Mouse (Mus musculus): ENCODE data around the gene Olfr734. TPM values are rescaled to one million over a fixed set of nuclear protein-coding genes. Genes with fewer than 3 reads are reported as not detected.

Gene Olfr734
- polyA plus RNA-seq (2015; fragmentation: Nextera tagmentation; extraction: Ambion mirVana), result not detected in 2 replicates

- Histone ChIP-seq H3K36me3 (ENCODE audit: control insufficient read depth, insufficient read depth, low read length) (no peaks in the 10 kb centered on the region), H3K4me1 (ENCODE audit: control insufficient read depth, insufficient read depth, low read length) (no peaks in the 10 kb centered on the region), H3K9me3 (replicated peaks; ENCODE audit: control insufficient read depth, low read length, poor library complexity, severe bottlenecking) (no peaks in the 10 kb centered on the region), H3K9ac (ENCODE audit: low read depth, low read length) (no peak within 1 kb of the TSS), H3K4me3 (ENCODE audit: low read depth, low read length) (no peak within 1 kb of the TSS), H3K27ac (ENCODE audit: low read length) (no peak within 1 kb of the TSS), H3K27me3 (ENCODE audit: control insufficient read depth, insufficient read depth, low read depth, low read length) (no peaks in the 10 kb centered on the region), H3K4me2 (ENCODE audit: low read length) (no peak within 1 kb of the TSS)
- 75% methylated on average over 1 of the region's 1 CpGs for WGBS
- ATAC-seq, result no peak
These were observed at the start of gene Olfr734 for GRCm38 (mm10) chr14:50326661-50327060. Gene Olfr734 (minus strand): TSS chr14:50326761.

- WGBS, result 86% methylated on average over 2 of the region's 2 CpGs
- Histone ChIP-seq H3K27me3 (ENCODE audit: control insufficient read depth, insufficient read depth, low read depth, low read length) (no peaks in the 10 kb centered on the region), H3K27ac (ENCODE audit: low read length) (no peak overlapping the region), H3K4me2 (ENCODE audit: low read length) (no peak overlapping the region), H3K4me3 (ENCODE audit: low read depth, low read length) (no peak overlapping the region), H3K4me1 (ENCODE audit: control insufficient read depth, insufficient read depth, low read length) (no peaks in the 10 kb centered on the region), H3K9me3 (replicated peaks; ENCODE audit: control insufficient read depth, low read length, poor library complexity, severe bottlenecking) (no peaks in the 10 kb centered on the region), H3K36me3 (ENCODE audit: control insufficient read depth, insufficient read depth, low read length) (no peaks in the 10 kb centered on the region), H3K9ac (ENCODE audit: low read depth, low read length) (no peak overlapping the region)
- no peak for ATAC-seq
These were observed 37.0 kb upstream of the Olfr734 start for GRCm38 (mm10) chr14:50363561-50363960.

GRCm38 (mm10) chr14:50360480-50360879 lies 33.9 kb upstream of the Olfr734 start:
- 91% methylated on average over 3 of the region's 3 CpGs for WGBS
- H3K9me3 ChIP-seq (replicated peaks; ENCODE audit: control insufficient read depth, low read length, poor library complexity, severe bottlenecking), result no peaks in the 10 kb centered on the region
- H3K27ac ChIP-seq (ENCODE audit: low read length), result no peak overlapping the region
- no peak overlapping the region for H3K4me2 ChIP-seq (ENCODE audit: low read length)
- H3K27me3 ChIP-seq (ENCODE audit: control insufficient read depth, insufficient read depth, low read depth, low read length), result no peaks in the 10 kb centered on the region
- no peaks in the 10 kb centered on the region for H3K4me1 ChIP-seq (ENCODE audit: control insufficient read depth, insufficient read depth, low read length)
- H3K36me3 ChIP-seq (ENCODE audit: control insufficient read depth, insufficient read depth, low read length), result no peaks in the 10 kb centered on the region
- no peak for ATAC-seq
- H3K9ac ChIP-seq (ENCODE audit: low read depth, low read length), result no peak overlapping the region
- no peak overlapping the region for H3K4me3 ChIP-seq (ENCODE audit: low read depth, low read length)

GRCm38 (mm10) chr14:50357593-50357992 lies 31.0 kb upstream of the Olfr734 start, which contains the start of gene Tlr11:
Gene Tlr11 (plus strand): TSS chr14:50357914.
- Histone ChIP-seq H3K36me3 (ENCODE audit: control insufficient read depth, insufficient read depth, low read length) (no peaks in the 10 kb centered on the region), H3K27me3 (ENCODE audit: control insufficient read depth, insufficient read depth, low read depth, low read length) (no peaks in the 10 kb centered on the region), H3K4me2 (ENCODE audit: low read length) (no peak within 1 kb of the TSS), H3K4me1 (ENCODE audit: control insufficient read depth, insufficient read depth, low read length) (no peaks in the 10 kb centered on the region), H3K9ac (ENCODE audit: low read depth, low read length) (no peak within 1 kb of the TSS), H3K27ac (ENCODE audit: low read length) (no peak within 1 kb of the TSS), H3K9me3 (replicated peaks; ENCODE audit: control insufficient read depth, low read length, poor library complexity, severe bottlenecking) (no peaks in the 10 kb centered on the region), H3K4me3 (ENCODE audit: low read depth, low read length) (no peak within 1 kb of the TSS)
- WGBS, result 86% methylated on average over 2 of the region's 2 CpGs
- no peak for ATAC-seq

- Histone ChIP-seq H3K27me3 (ENCODE audit: control insufficient read depth, insufficient read depth, low read depth, low read length) (no peaks in the 10 kb centered on the region), H3K4me3 (ENCODE audit: low read depth, low read length) (no peak overlapping the region), H3K36me3 (ENCODE audit: control insufficient read depth, insufficient read depth, low read length) (no peaks in the 10 kb centered on the region), H3K4me2 (ENCODE audit: low read length) (no peak overlapping the region), H3K4me1 (ENCODE audit: control insufficient read depth, insufficient read depth, low read length) (no peaks in the 10 kb centered on the region), H3K9ac (ENCODE audit: low read depth, low read length) (no peak overlapping the region), H3K9me3 (replicated peaks; ENCODE audit: control insufficient read depth, low read length, poor library complexity, severe bottlenecking) (no peaks in the 10 kb centered on the region), H3K27ac (ENCODE audit: low read length) (no peak overlapping the region)
- ATAC-seq, result no peak
- 87% methylated on average over 2 of the region's 2 CpGs for whole genome bisulfite sequencing
These were observed 30.2 kb upstream of the Olfr734 start for GRCm38 (mm10) chr14:50356725-50357124.

- Histone ChIP-seq H3K4me1 (ENCODE audit: control insufficient read depth, insufficient read depth, low read length) (no peaks in the 10 kb centered on the region), H3K27me3 (ENCODE audit: control insufficient read depth, insufficient read depth, low read depth, low read length) (no peaks in the 10 kb centered on the region), H3K4me3 (ENCODE audit: low read depth, low read length) (no peak overlapping the region), H3K9ac (ENCODE audit: low read depth, low read length) (no peak overlapping the region), H3K27ac (ENCODE audit: low read length) (no peak overlapping the region), H3K9me3 (replicated peaks; ENCODE audit: control insufficient read depth, low read length, poor library complexity, severe bottlenecking) (no peaks in the 10 kb centered on the region), H3K4me2 (ENCODE audit: low read length) (no peak overlapping the region), H3K36me3 (ENCODE audit: control insufficient read depth, insufficient read depth, low read length) (no peaks in the 10 kb centered on the region)
- no peak for ATAC-seq
- WGBS, result 48% methylated on average over 3 of the region's 3 CpGs
These were observed 25.9 kb upstream of the Olfr734 start for GRCm38 (mm10) chr14:50352438-50352837.

GRCm38 (mm10) chr14:50348796-50349195 lies 22.2 kb upstream of the Olfr734 start, which contains the start of gene Olfr735:
Gene Olfr735 (minus strand): TSS chr14:50348872.
- H3K9ac ChIP-seq (ENCODE audit: low read depth, low read length), result no peak within 1 kb of the TSS
- no peaks in the 10 kb centered on the region for H3K27me3 ChIP-seq (ENCODE audit: control insufficient read depth, insufficient read depth, low read depth, low read length)
- H3K27ac ChIP-seq (ENCODE audit: low read length), result no peak within 1 kb of the TSS
- no peak for ATAC-seq
- H3K4me2 ChIP-seq (ENCODE audit: low read length), result no peak within 1 kb of the TSS
- H3K4me1 ChIP-seq (ENCODE audit: control insufficient read depth, insufficient read depth, low read length), result no peaks in the 10 kb centered on the region
- no peak within 1 kb of the TSS for H3K4me3 ChIP-seq (ENCODE audit: low read depth, low read length)
- H3K36me3 ChIP-seq (ENCODE audit: control insufficient read depth, insufficient read depth, low read length), result no peaks in the 10 kb centered on the region
- H3K9me3 ChIP-seq (replicated peaks; ENCODE audit: control insufficient read depth, low read length, poor library complexity, severe bottlenecking), result no peaks in the 10 kb centered on the region
- 86% methylated on average over 2 of the region's 2 CpGs for WGBS

GRCm38 (mm10) chr14:50301422-50301821 lies 25.1 kb downstream of the Olfr734 start, which contains the start of gene Olfr733:
Gene Olfr733 (minus strand): TSS chr14:50301522.
- Histone ChIP-seq H3K27ac (ENCODE audit: low read length) (no peak within 1 kb of the TSS), H3K4me3 (ENCODE audit: low read depth, low read length) (no peak within 1 kb of the TSS), H3K4me1 (ENCODE audit: control insufficient read depth, insufficient read depth, low read length) (no peaks in the 10 kb centered on the region), H3K36me3 (ENCODE audit: control insufficient read depth, insufficient read depth, low read length) (no peaks in the 10 kb centered on the region), H3K9ac (ENCODE audit: low read depth, low read length) (no peak within 1 kb of the TSS), H3K9me3 (replicated peaks; ENCODE audit: control insufficient read depth, low read length, poor library complexity, severe bottlenecking) (no peaks in the 10 kb centered on the region), H3K27me3 (ENCODE audit: control insufficient read depth, insufficient read depth, low read depth, low read length) (no peaks in the 10 kb centered on the region), H3K4me2 (ENCODE audit: low read length) (no peak within 1 kb of the TSS)
- no peak for ATAC-seq

- Histone ChIP-seq H3K4me1 (ENCODE audit: control insufficient read depth, insufficient read depth, low read length) (no peaks in the 10 kb centered on the region), H3K27me3 (ENCODE audit: control insufficient read depth, insufficient read depth, low read depth, low read length) (no peaks in the 10 kb centered on the region), H3K9me3 (replicated peaks; ENCODE audit: control insufficient read depth, low read length, poor library complexity, severe bottlenecking) (no peaks in the 10 kb centered on the region), H3K36me3 (ENCODE audit: control insufficient read depth, insufficient read depth, low read length) (no peaks in the 10 kb centered on the region), H3K9ac (ENCODE audit: low read depth, low read length) (no peak within 1 kb of the TSS), H3K4me2 (ENCODE audit: low read length) (no peak within 1 kb of the TSS), H3K27ac (ENCODE audit: low read length) (no peak within 1 kb of the TSS), H3K4me3 (ENCODE audit: low read depth, low read length) (no peak within 1 kb of the TSS)
- 94% methylated on average over 1 of the region's 1 CpGs for WGBS
- ATAC-seq, result no peak
These were observed 42.5 kb downstream of the Olfr734 start, which contains the start of gene Olfr732 for GRCm38 (mm10) chr14:50284106-50284505. Gene Olfr732 (minus strand): TSS chr14:50284206.

Measured in midbrain, embryonic 16.5 days (tissue).